Mouse (Mus musculus) large intestine, adult 2 months (tissue): ENCODE data around the gene Gm17949. TPM values are rescaled to one million over a fixed set of nuclear protein-coding genes. Genes with fewer than 3 reads are reported as not detected.
A peak's percentile ranks its signal among the peaks of the same experiment; 100 is the strongest.

Source experiments
- DNase-seq: peaks from one replicate; pipeline ENCODE4 v3.0.0-alpha.2; 2012; ENCODE audit warnings: low read depth, low spot score
- WGBS: fragments of 180-500 bp; shearing (Covaris S2); methylation state at CpG from one replicate; pipeline ENCODE4 v1.1.7; 2018; 5-methylcytosine and 5-hydroxymethylcytosine counted together
- polyA plus RNA-seq: library from polyadenylated mRNA; depleted of rRNA; stranded (reverse); fragments of >200 nt; gene quantifications from 2 replicates; pipeline ENCODE4 v1.2.3, GENCODE M21; 2012

The Gm17949 gene
- polyA plus RNA-seq, 1 experiment = not detected

- under 1% methylated on average over 25 of the region's 25 CpGs for WGBS
- DNase-seq = no peak
Measured at GRCm38 (mm10) chr17:56989467-56990114, 21.7 kb upstream of the Gm17949 start.

GRCm38 (mm10) chr17:56990115-56990746 is 21.0 kb upstream of the Gm17949 start, which contains the start of gene Clpp:
Gene Clpp, plus strand, starts transcription at chr17:56990305.
- DNase-seq = peak; percentile 98
- under 1% methylated on average over 52 of the region's 52 CpGs for WGBS

GRCm38 (mm10) chr17:56990966-56991365 is 20.3 kb upstream of the Gm17949 start:
- WGBS = 58% methylated on average over 2 of the region's 2 CpGs
- no peak for DNase-seq

GRCm38 (mm10) chr17:56995046-56995445 is 16.2 kb upstream of the Gm17949 start:
- 84% methylated on average over 8 of the region's 8 CpGs for WGBS

GRCm38 (mm10) chr17:56996506-56996905 is 14.8 kb upstream of the Gm17949 start:
- 53% methylated on average over 2 of the region's 2 CpGs for WGBS
- DNase-seq = no peak

More at GRCm38 (mm10) chr17:56995046-56995445, 16.2 kb upstream of the Gm17949 start:
- DNase-seq = no peak

GRCm38 (mm10) chr17:56997029-56997667 is 14.1 kb upstream of the Gm17949 start, which contains the start of gene Alkbh7:
Gene Alkbh7, plus strand, starts transcription at chr17:56997339.
- under 1% methylated on average over 38 of the region's 38 CpGs for WGBS
- peak; percentile 93 for DNase-seq

GRCm38 (mm10) chr17:56999414-56999813 is 11.9 kb upstream of the Gm17949 start:
- no peak for DNase-seq
- 93% methylated on average over 9 of the region's 9 CpGs for WGBS

GRCm38 (mm10) chr17:56999968-57000609 is 11.2 kb upstream of the Gm17949 start, which contains the start of gene Pspn:
Gene Pspn, minus strand, starts transcription at chr17:57000018.
- 67% methylated on average over 9 of the region's 9 CpGs for WGBS
- no peak for DNase-seq

- WGBS = 67% methylated on average over 8 of the region's 8 CpGs
- no peak for DNase-seq
Measured at GRCm38 (mm10) chr17:57001228-57001627, 10.0 kb upstream of the Gm17949 start.

GRCm38 (mm10) chr17:57003994-57004393 is 7.3 kb upstream of the Gm17949 start:
- 88% methylated on average over 7 of the region's 7 CpGs for WGBS
- DNase-seq = no peak

- WGBS = 91% methylated on average over 13 of the region's 13 CpGs
- DNase-seq = no peak
Measured at GRCm38 (mm10) chr17:57007137-57007905, 3.9 kb upstream of the Gm17949 start.

GRCm38 (mm10) chr17:57010911-57011235 is 396 bp upstream of the Gm17949 start:
- under 1% methylated on average over 19 of the region's 19 CpGs for WGBS
- no peak for DNase-seq

GRCm38 (mm10) chr17:57012245-57012795 is 1.1 kb downstream of the Gm17949 start:
- DNase-seq = no peak
- WGBS = 79% methylated on average over 13 of the region's 13 CpGs

- no peak for DNase-seq
- WGBS = 84% methylated on average over 2 of the region's 2 CpGs
Measured at GRCm38 (mm10) chr17:57019693-57020092, 8.4 kb downstream of the Gm17949 start.

- no peak for DNase-seq
- 83% methylated on average over 5 of the region's 5 CpGs for WGBS
Measured at GRCm38 (mm10) chr17:57020960-57021359, 9.7 kb downstream of the Gm17949 start.

- 83% methylated on average over 4 of the region's 4 CpGs for WGBS
- no peak for DNase-seq
Measured at GRCm38 (mm10) chr17:57027471-57027870, 16.2 kb downstream of the Gm17949 start.

GRCm38 (mm10) chr17:57029691-57030090 is 18.4 kb downstream of the Gm17949 start:
- WGBS = 13% methylated on average over 8 of the region's 8 CpGs
- no peak for DNase-seq

GRCm38 (mm10) chr17:57030931-57031660 is 19.8 kb downstream of the Gm17949 start, which contains the start of gene Khsrp:
Gene Khsrp, minus strand, starts transcription at chr17:57031522.
- DNase-seq = no peak
- 1% methylated on average over 97 of the region's 99 CpGs for WGBS
